Mouse (Mus musculus): ENCODE measurements around the gene Lrrc38. TPM values are rescaled to one million over a fixed set of nuclear protein-coding genes. Genes with fewer than 3 reads are reported as not detected.

The Lrrc38 gene
- polyA plus RNA-seq, 1 experiment from 2014 or later = 0.18 TPM

DNA sequence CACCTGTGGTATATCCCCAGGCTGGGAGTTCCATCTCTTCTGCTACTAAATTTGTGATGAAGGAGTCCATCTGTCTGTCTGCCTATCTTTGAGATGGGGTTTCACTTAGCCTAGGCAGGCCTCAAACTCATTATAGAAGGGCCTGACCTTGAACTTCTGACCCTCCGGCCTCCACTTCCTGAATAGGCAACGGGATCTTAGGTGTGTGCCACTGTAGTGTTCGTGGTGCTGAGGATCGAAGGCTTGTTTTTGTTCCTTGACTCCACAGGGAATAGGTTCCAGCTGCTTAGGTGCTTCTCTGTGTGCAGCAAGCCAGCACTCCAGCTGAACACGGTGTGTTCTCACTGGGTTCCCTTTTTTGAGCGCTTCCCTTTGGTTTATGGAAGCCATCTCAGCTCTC is 36.3 kb upstream of the Lrrc38 start:
- no peak overlapping the region for H3K27ac ChIP-seq (ENCODE audit: low read depth)
- ATAC-seq (replicated peaks; ENCODE audit: low FRiP score, low TSS enrichment, low read depth) = no peak
- H3K27me3 ChIP-seq (replicated peaks; ENCODE audit: control insufficient read depth, insufficient read depth, low read length) = no peaks in the 10 kb centered on the region
- no peaks in the 10 kb centered on the region for H3K36me3 ChIP-seq (ENCODE audit: control insufficient read depth, insufficient read depth, low read length)
- H3K4me1 ChIP-seq (replicated peaks; ENCODE audit: control insufficient read depth, insufficient read depth, low read length) = no peaks in the 10 kb centered on the region
- H3K4me2 ChIP-seq (ENCODE audit: low read length) = no peak overlapping the region
- H3K4me3 ChIP-seq (ENCODE audit: low read depth, low read length) = no peak overlapping the region
- WGBS = 79% methylated on average over 6 of the region's 6 CpGs
- DNase-seq (ENCODE audit: low spot score) = no peak
- H3K9me3 ChIP-seq (ENCODE audit: control insufficient read depth, low read length) = no peaks in the 10 kb centered on the region
- H3K9ac ChIP-seq (ENCODE audit: low read length) = no peak overlapping the region

DNA sequence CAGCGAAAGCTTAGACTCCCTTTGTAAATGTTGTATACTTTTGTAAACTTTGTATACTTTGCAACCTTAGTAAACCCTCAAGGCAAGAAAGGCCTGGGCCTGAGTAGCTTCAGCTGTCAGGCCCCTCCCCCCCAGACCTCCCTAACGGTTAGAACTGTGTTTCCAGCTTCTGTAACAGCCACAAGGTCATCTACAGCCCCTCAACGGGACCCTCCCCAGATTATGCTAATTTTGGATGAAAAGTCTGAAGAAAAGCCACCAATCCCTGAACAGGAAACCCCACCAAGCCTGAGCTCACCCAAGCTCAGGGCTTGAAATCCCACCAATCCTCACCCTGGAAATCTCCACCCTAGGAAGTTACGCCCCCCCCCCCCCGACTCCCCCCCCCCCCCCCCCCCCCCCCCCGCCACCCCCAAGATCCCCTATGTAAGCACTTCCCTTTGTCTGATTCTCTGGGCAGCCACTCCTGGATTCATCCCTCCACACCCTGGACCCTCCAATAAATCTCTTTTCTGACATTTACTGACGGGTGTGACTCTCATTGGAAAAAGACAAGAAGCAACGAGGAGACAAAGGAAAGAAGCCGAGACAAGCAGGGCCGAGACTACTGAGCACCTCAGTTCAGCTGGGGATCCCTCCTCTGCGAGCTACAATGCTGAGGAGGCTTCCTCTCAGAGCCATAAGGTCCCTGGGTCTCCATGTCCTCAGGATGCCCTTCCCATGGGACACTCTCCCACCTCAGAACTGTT is 25.2 kb upstream of the Lrrc38 start:
- no peaks in the 10 kb centered on the region for H3K27me3 ChIP-seq (replicated peaks; ENCODE audit: control insufficient read depth, insufficient read depth, low read length)
- 16% methylated on average over 8 of the region's 11 CpGs for WGBS
- H3K9ac ChIP-seq (ENCODE audit: low read length) = no peak overlapping the region
- no peak overlapping the region for H3K4me3 ChIP-seq (ENCODE audit: low read depth, low read length)
- DNase-seq (ENCODE audit: low spot score) (peak; percentile 71), ATAC-seq (replicated peaks; ENCODE audit: low FRiP score, low TSS enrichment, low read depth) (peak; percentile 58)
- H3K4me1 ChIP-seq (replicated peaks; ENCODE audit: control insufficient read depth, insufficient read depth, low read length) = peaks cover 13% of the 10 kb centered on the region
- H3K9me3 ChIP-seq (ENCODE audit: control insufficient read depth, low read length) = no peaks in the 10 kb centered on the region
- peak overlapping the region; percentile 52; the same call in 1 of the 2 replicates for H3K4me2 ChIP-seq (ENCODE audit: low read length)
- H3K27ac ChIP-seq (ENCODE audit: low read depth) = peak overlapping the region; percentile 77
- H3K36me3 ChIP-seq (ENCODE audit: control insufficient read depth, insufficient read depth, low read length) = no peaks in the 10 kb centered on the region

DNA sequence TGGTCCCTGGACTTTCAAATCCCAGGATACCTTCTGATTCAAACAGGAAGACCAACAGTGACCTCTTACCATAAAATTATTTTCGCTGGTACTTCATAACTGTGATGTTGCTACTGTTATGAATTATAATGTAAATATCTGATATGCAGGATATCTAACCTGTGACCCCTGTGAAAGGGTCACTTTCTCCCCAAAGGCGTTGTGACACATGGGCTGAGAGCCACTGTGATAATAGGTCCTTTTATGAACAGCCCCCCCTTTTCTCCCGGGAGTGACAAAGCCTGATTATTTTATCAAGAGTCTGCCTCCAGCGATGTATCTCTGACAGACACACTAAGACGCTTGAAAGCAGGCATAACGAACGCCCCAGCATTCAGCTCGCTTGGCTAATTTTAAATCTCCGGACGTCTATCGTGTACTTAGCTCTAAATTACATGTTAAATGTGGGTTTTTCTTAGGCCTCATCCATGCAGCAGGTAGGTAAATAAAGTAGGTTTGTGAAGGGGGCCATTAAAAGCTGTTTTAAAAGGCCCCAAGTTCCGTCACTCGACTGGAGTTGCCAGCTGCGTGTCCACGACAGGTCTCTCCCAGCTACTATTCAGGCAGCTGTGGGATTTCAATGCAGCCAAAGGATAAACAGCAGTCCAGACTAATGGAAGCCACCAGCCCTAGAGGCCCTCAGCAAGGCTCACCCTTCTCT is 24.5 kb upstream of the Lrrc38 start:
- H3K4me3 ChIP-seq (ENCODE audit: low read depth, low read length) = peak overlapping the region; percentile 16
- ATAC-seq (replicated peaks; ENCODE audit: low FRiP score, low TSS enrichment, low read depth) = peak; percentile 24; the same call in 1 of the 2 replicates
- no peaks in the 10 kb centered on the region for H3K36me3 ChIP-seq (ENCODE audit: control insufficient read depth, insufficient read depth, low read length)
- peak overlapping the region; percentile 52 for H3K4me2 ChIP-seq (ENCODE audit: low read length)
- H3K27me3 ChIP-seq (replicated peaks; ENCODE audit: control insufficient read depth, insufficient read depth, low read length) = no peaks in the 10 kb centered on the region
- peak overlapping the region; percentile 77 for H3K27ac ChIP-seq (ENCODE audit: low read depth)
- H3K9me3 ChIP-seq (ENCODE audit: control insufficient read depth, low read length) = no peaks in the 10 kb centered on the region
- peak; percentile 67 for DNase-seq (ENCODE audit: low spot score)
- peak overlapping the region; percentile 13; the same call in 1 of the 2 replicates for H3K9ac ChIP-seq (ENCODE audit: low read length)
- WGBS = 20% methylated on average over 15 of the region's 15 CpGs
- H3K4me1 ChIP-seq (replicated peaks; ENCODE audit: control insufficient read depth, insufficient read depth, low read length) = peaks cover 13% of the 10 kb centered on the region

DNA sequence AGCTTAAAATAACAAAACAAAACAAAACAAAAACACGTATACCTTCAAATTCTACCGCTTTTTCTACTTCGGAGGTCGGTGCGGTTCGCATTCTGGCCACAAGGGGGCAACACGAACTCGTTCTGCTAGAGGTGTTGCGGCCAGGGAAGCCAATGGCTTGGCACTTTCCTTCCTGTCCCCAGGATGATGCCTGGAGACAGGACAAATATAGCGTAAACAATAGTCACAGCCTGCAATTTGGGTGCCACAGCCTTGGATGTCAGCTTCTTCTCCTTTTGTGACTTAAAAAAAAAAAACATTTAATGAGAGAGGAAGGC is 24.0 kb upstream of the Lrrc38 start:
- Histone ChIP-seq H3K27ac (ENCODE audit: low read depth) (no peak overlapping the region), H3K27me3 (replicated peaks; ENCODE audit: control insufficient read depth, insufficient read depth, low read length) (no peaks in the 10 kb centered on the region), H3K4me3 (ENCODE audit: low read depth, low read length) (peak overlapping the region; percentile 16), H3K4me1 (replicated peaks; ENCODE audit: control insufficient read depth, insufficient read depth, low read length) (peaks cover 13% of the 10 kb centered on the region), H3K4me2 (ENCODE audit: low read length) (peak overlapping the region; percentile 52), H3K9me3 (ENCODE audit: control insufficient read depth, low read length) (no peaks in the 10 kb centered on the region), H3K9ac (ENCODE audit: low read length) (no peak overlapping the region; the same call in 1 of the 2 replicates), H3K36me3 (ENCODE audit: control insufficient read depth, insufficient read depth, low read length) (no peaks in the 10 kb centered on the region)
- peak; percentile 18; the same call in 1 of the 2 replicates for ATAC-seq (replicated peaks; ENCODE audit: low FRiP score, low TSS enrichment, low read depth)
- WGBS = 4% methylated on average over 10 of the region's 10 CpGs
- DNase-seq (ENCODE audit: low spot score) = peak; percentile 94

DNA sequence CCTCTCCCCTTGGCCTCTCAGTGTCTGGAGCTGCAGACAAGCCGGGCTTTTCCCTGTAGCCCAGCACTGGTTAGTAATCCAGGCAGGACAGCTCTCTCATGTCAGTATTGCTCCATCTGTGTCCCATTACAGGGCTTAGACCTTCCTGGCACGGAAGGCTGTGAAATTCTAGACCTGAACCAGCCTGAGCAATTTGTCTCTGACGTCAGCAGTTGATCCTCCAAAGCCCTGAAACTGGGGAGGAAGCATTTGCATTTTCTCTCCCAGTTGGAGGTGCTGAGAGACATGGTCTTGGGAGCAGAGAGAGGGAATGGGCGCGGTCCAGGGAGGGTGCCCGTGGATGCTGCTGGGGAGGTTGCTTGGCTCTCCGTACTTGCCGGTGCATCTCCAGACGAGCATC is 19.0 kb upstream of the Lrrc38 start:
- Histone ChIP-seq H3K27ac (ENCODE audit: low read depth) (no peak overlapping the region), H3K4me2 (ENCODE audit: low read length) (no peak overlapping the region; the same call in 1 of the 2 replicates), H3K9me3 (ENCODE audit: control insufficient read depth, low read length) (no peaks in the 10 kb centered on the region), H3K4me3 (ENCODE audit: low read depth, low read length) (no peak overlapping the region), H3K27me3 (replicated peaks; ENCODE audit: control insufficient read depth, insufficient read depth, low read length) (no peaks in the 10 kb centered on the region), H3K36me3 (ENCODE audit: control insufficient read depth, insufficient read depth, low read length) (no peaks in the 10 kb centered on the region), H3K9ac (ENCODE audit: low read length) (no peak overlapping the region), H3K4me1 (replicated peaks; ENCODE audit: control insufficient read depth, insufficient read depth, low read length) (no peaks in the 10 kb centered on the region)
- DNase-seq (ENCODE audit: low spot score) (no peak), ATAC-seq (replicated peaks; ENCODE audit: low FRiP score, low TSS enrichment, low read depth) (no peak)
- WGBS = 35% methylated on average over 9 of the region's 9 CpGs

DNA sequence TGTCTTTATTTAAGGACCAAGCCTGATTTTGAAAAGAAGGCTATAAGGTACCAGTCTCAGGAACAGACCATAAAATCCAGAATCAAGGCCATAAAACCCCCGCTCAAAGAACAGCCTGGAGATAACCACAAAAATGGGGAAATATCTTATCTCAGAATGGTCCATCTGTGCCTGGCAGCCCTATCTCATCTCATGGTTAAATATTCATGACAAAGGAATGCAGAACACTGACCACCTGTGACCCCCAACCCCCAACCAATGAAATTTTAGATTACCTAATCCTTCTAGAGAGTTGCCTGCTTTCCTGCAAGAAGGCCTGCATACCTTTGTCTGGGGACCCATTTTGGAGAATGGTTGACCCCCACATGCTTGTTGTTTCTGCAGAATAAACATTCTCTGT is 17.8 kb upstream of the Lrrc38 start:
- H3K4me3 ChIP-seq (ENCODE audit: low read depth, low read length) = no peak overlapping the region
- H3K9me3 ChIP-seq (ENCODE audit: control insufficient read depth, low read length) = no peaks in the 10 kb centered on the region
- ATAC-seq (replicated peaks; ENCODE audit: low FRiP score, low TSS enrichment, low read depth) = peak; percentile 73; the same call in 1 of the 2 replicates
- no peak overlapping the region for H3K9ac ChIP-seq (ENCODE audit: low read length)
- no peak overlapping the region for H3K27ac ChIP-seq (ENCODE audit: low read depth)
- 74% methylated on average over 1 of the region's 1 CpGs for WGBS
- no peak for DNase-seq (ENCODE audit: low spot score)
- no peaks in the 10 kb centered on the region for H3K27me3 ChIP-seq (replicated peaks; ENCODE audit: control insufficient read depth, insufficient read depth, low read length)
- H3K36me3 ChIP-seq (ENCODE audit: control insufficient read depth, insufficient read depth, low read length) = no peaks in the 10 kb centered on the region
- H3K4me1 ChIP-seq (replicated peaks; ENCODE audit: control insufficient read depth, insufficient read depth, low read length) = no peaks in the 10 kb centered on the region
- no peak overlapping the region for H3K4me2 ChIP-seq (ENCODE audit: low read length)

DNA sequence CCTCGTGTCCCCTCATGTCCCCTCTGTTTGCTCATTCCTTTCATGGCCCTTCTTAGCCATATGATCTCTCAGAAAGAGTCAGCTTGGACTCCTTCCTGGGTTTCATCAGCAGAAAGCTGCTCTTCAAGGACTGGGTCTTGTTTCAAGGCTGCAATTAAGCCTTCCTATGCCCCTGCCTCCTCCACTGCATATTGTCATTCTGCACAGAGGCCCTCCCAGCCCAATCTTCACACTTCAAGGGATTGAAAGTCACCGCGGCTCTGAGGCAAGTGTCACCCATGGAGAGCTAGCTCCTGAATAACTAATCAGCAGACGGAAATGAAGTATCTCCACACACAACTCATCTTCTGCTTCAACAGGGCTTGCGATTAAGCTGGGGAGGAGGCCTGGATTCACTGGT is 15.4 kb upstream of the Lrrc38 start:
- no peaks in the 10 kb centered on the region for H3K4me1 ChIP-seq (replicated peaks; ENCODE audit: control insufficient read depth, insufficient read depth, low read length)
- no peak overlapping the region for H3K27ac ChIP-seq (ENCODE audit: low read depth)
- H3K27me3 ChIP-seq (replicated peaks; ENCODE audit: control insufficient read depth, insufficient read depth, low read length) = no peaks in the 10 kb centered on the region
- no peak for DNase-seq (ENCODE audit: low spot score)
- 45% methylated on average over 5 of the region's 5 CpGs for WGBS
- H3K9ac ChIP-seq (ENCODE audit: low read length) = no peak overlapping the region
- no peak for ATAC-seq (replicated peaks; ENCODE audit: low FRiP score, low TSS enrichment, low read depth)
- H3K4me2 ChIP-seq (ENCODE audit: low read length) = no peak overlapping the region
- H3K9me3 ChIP-seq (ENCODE audit: control insufficient read depth, low read length) = no peaks in the 10 kb centered on the region
- no peaks in the 10 kb centered on the region for H3K36me3 ChIP-seq (ENCODE audit: control insufficient read depth, insufficient read depth, low read length)
- no peak overlapping the region for H3K4me3 ChIP-seq (ENCODE audit: low read depth, low read length)

DNA sequence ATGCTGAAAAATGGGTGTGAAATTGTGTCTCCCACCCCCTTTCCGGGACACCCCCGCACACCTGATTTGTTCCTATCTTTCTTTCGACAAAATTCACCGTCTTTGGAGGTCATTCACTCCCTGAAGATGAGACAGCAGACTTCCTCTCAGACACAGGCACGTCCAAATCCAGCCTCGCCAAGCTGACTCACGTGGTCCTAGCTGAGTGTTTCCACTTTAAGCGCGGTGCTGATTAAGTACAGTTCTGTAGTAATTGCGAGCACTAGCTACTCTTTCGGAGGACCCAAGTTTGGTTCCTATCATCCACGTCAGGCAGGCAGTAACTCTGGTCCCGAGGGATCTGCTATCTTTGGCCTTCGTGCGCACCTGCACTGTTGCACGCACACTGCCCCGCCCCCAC is 14.6 kb upstream of the Lrrc38 start:
- ATAC-seq (replicated peaks; ENCODE audit: low FRiP score, low TSS enrichment, low read depth) (no peak), DNase-seq (ENCODE audit: low spot score) (no peak)
- Histone ChIP-seq H3K9ac (ENCODE audit: low read length) (no peak overlapping the region), H3K27me3 (replicated peaks; ENCODE audit: control insufficient read depth, insufficient read depth, low read length) (no peaks in the 10 kb centered on the region), H3K4me1 (replicated peaks; ENCODE audit: control insufficient read depth, insufficient read depth, low read length) (no peaks in the 10 kb centered on the region), H3K36me3 (ENCODE audit: control insufficient read depth, insufficient read depth, low read length) (no peaks in the 10 kb centered on the region), H3K27ac (ENCODE audit: low read depth) (no peak overlapping the region), H3K4me3 (ENCODE audit: low read depth, low read length) (no peak overlapping the region), H3K9me3 (ENCODE audit: control insufficient read depth, low read length) (no peaks in the 10 kb centered on the region), H3K4me2 (ENCODE audit: low read length) (no peak overlapping the region)
- 88% methylated on average over 17 of the region's 17 CpGs for whole genome bisulfite sequencing

Data from intestine, embryonic 14.5 days (tissue).